Mouse (Mus musculus) intestine, embryonic 14.5 days (tissue): ENCODE measurements at regions not wholly inside any gene's neighbourhood (a gene's known extent, or its start where the extent isn't known, plus 50 kb on each side); places are given as distances from the start of the nearest gene placed in this dataset.

ENCODE experiments used
- ATAC-seq: fragments of 200-750 bp; cut with Nextera tagmentation; replicated peaks from 2 replicates; pipeline ENCODE4 v1.8.0; 2017; ENCODE audit warnings: low read depth, moderate number of reproducible peaks, moderate TSS enrichment, moderate library complexity; ENCODE audit not compliant: low FRiP score, low TSS enrichment
- DNase-seq: peaks from one replicate; pipeline ENCODE4 v3.0.0-alpha.2; 2018; ENCODE audit warnings: low spot score
- H3K27ac ChIP-seq: fragments of 300-500 bp; sonication (generic); 2 replicates; pipeline ENCODE4 v1.5.1; 2014; ENCODE audit warnings: low read depth, mild to moderate bottlenecking, control low read depth
- H3K27me3 ChIP-seq: fragments of 300-500 bp; sonication (generic); replicated peaks from 2 replicates; pipeline ENCODE4 v1.6.1; 2014; ENCODE audit warnings: low read length, control low read depth; ENCODE audit not compliant: control insufficient read depth, insufficient read depth
- H3K36me3 ChIP-seq: fragments of 300-500 bp; sonication (generic); 2 replicates; pipeline ENCODE4 v1.6.1; 2014; ENCODE audit warnings: low read length, control low read depth; ENCODE audit not compliant: control insufficient read depth, insufficient read depth
- H3K4me1 ChIP-seq: fragments of 300-500 bp; sonication (generic); replicated peaks from 2 replicates; pipeline ENCODE4 v1.6.1; 2014; ENCODE audit warnings: low read length, control low read depth, mixed read lengths; ENCODE audit not compliant: control insufficient read depth, insufficient read depth
- H3K4me2 ChIP-seq: fragments of 300-500 bp; sonication (generic); 2 replicates; pipeline ENCODE4 v1.6.1; 2014; ENCODE audit warnings: low read length
- H3K4me3 ChIP-seq: fragments of 300-500 bp; sonication (generic); 2 replicates; pipeline ENCODE4 v1.5.1; 2014; ENCODE audit warnings: low read depth, low read length, control low read depth, mixed read lengths
- H3K9ac ChIP-seq: fragments of 300-500 bp; sonication (generic); 2 replicates; pipeline ENCODE4 v1.6.1; 2014; ENCODE audit warnings: mild to moderate bottlenecking, low read length
- H3K9me3 ChIP-seq: fragments of 300-500 bp; sonication (generic); 2 replicates; pipeline ENCODE4 v1.6.1; 2016; ENCODE audit warnings: low read length, control low read depth; ENCODE audit not compliant: control insufficient read depth
- WGBS: fragments of 180-500 bp; shearing (Covaris S2); extraction: QIAGEN DNeasy Blood & Tissue Kit; methylation state at CpG from one replicate; pipeline ENCODE4 v1.1.7; 2014; 5-methylcytosine and 5-hydroxymethylcytosine counted together

- Histone ChIP-seq H3K27me3 (no peaks in the 10 kb centered on the region), H3K27ac (no peak overlapping the region), H3K4me3 (no peak overlapping the region), H3K4me2 (no peak overlapping the region), H3K36me3 (no peaks in the 10 kb centered on the region), H3K4me1 (no peaks in the 10 kb centered on the region), H3K9ac (no peak overlapping the region), H3K9me3 (no peaks in the 10 kb centered on the region)
- no peak for ATAC-seq
- no peak for DNase-seq
These were observed 147.7 kb upstream of the Mbnl1 start for GRCm38 (mm10) chr3:60324969-60325368.

- no peak for ATAC-seq
These were observed 140.2 kb upstream of the Mbnl1 start for GRCm38 (mm10) chr3:60332460-60332859.

GRCm38 (mm10) chr3:60333669-60334068 is 139.0 kb upstream of the Mbnl1 start:
- Histone ChIP-seq H3K9ac (no peak overlapping the region), H3K4me3 (no peak overlapping the region), H3K9me3 (no peaks in the 10 kb centered on the region), H3K4me1 (no peaks in the 10 kb centered on the region), H3K27me3 (no peaks in the 10 kb centered on the region), H3K4me2 (no peak overlapping the region), H3K36me3 (no peaks in the 10 kb centered on the region), H3K27ac (no peak overlapping the region)
- DNase-seq: no peak
- ATAC-seq: no peak
- 84% methylated on average over 2 of the region's 2 CpGs for WGBS

More at GRCm38 (mm10) chr3:60332460-60332859, 140.2 kb upstream of the Mbnl1 start:
- H3K9me3 ChIP-seq: no peaks in the 10 kb centered on the region
- no peaks in the 10 kb centered on the region for H3K36me3 ChIP-seq
- H3K27ac ChIP-seq: no peak overlapping the region
- no peak overlapping the region for H3K9ac ChIP-seq
- no peak overlapping the region for H3K4me3 ChIP-seq
- no peak overlapping the region for H3K4me2 ChIP-seq
- no peaks in the 10 kb centered on the region for H3K4me1 ChIP-seq
- no peak for DNase-seq
- H3K27me3 ChIP-seq: no peaks in the 10 kb centered on the region

- Histone ChIP-seq H3K4me3 (no peak overlapping the region), H3K4me1 (no peaks in the 10 kb centered on the region), H3K27me3 (no peaks in the 10 kb centered on the region), H3K27ac (no peak overlapping the region), H3K9ac (no peak overlapping the region), H3K4me2 (no peak overlapping the region), H3K9me3 (no peaks in the 10 kb centered on the region), H3K36me3 (no peaks in the 10 kb centered on the region)
- WGBS: 88% methylated on average over 2 of the region's 2 CpGs
- DNase-seq (no peak), ATAC-seq (no peak)
These were observed 138.5 kb upstream of the Mbnl1 start for GRCm38 (mm10) chr3:60334133-60334532.

GRCm38 (mm10) chr3:60346390-60346789 is 126.2 kb upstream of the Mbnl1 start:
- Histone ChIP-seq H3K36me3 (no peaks in the 10 kb centered on the region), H3K27me3 (no peaks in the 10 kb centered on the region), H3K4me3 (no peak overlapping the region), H3K9ac (no peak overlapping the region), H3K27ac (no peak overlapping the region), H3K4me1 (no peaks in the 10 kb centered on the region), H3K4me2 (no peak overlapping the region), H3K9me3 (peaks cover 2% of the 10 kb centered on the region; the same call in 1 of the 2 replicates)
- DNase-seq: no peak
- 0 out of 2 replicates have a peak, but pooled peaks have one; percentile 50 for ATAC-seq

- 77% methylated on average over 1 of the region's 1 CpGs for WGBS
- H3K9ac ChIP-seq: no peak overlapping the region
- H3K4me3 ChIP-seq: no peak overlapping the region
- no peaks in the 10 kb centered on the region for H3K4me1 ChIP-seq
- no peaks in the 10 kb centered on the region for H3K36me3 ChIP-seq
- DNase-seq: no peak
- H3K4me2 ChIP-seq: no peak overlapping the region
- no peak for ATAC-seq
- no peaks in the 10 kb centered on the region for H3K27me3 ChIP-seq
- no peak overlapping the region for H3K27ac ChIP-seq
- peaks cover 2% of the 10 kb centered on the region; the same call in 1 of the 2 replicates for H3K9me3 ChIP-seq
These were observed 125.6 kb upstream of the Mbnl1 start for GRCm38 (mm10) chr3:60347049-60347448.

- H3K4me2 ChIP-seq: no peak overlapping the region
- H3K36me3 ChIP-seq: no peaks in the 10 kb centered on the region
- H3K9me3 ChIP-seq: no peaks in the 10 kb centered on the region
- no peaks in the 10 kb centered on the region for H3K27me3 ChIP-seq
- DNase-seq (no peak), ATAC-seq (no peak)
- H3K4me1 ChIP-seq: no peaks in the 10 kb centered on the region; the same call in 1 of the 2 replicates
- no peak overlapping the region for H3K9ac ChIP-seq
- H3K4me3 ChIP-seq: no peak overlapping the region
- no peak overlapping the region for H3K27ac ChIP-seq
- 67% methylated on average over 2 of the region's 2 CpGs for WGBS
These were observed 101.3 kb upstream of the Mbnl1 start for GRCm38 (mm10) chr3:60371176-60371965.

- Histone ChIP-seq H3K4me3 (no peak overlapping the region), H3K4me1 (no peaks in the 10 kb centered on the region), H3K36me3 (no peaks in the 10 kb centered on the region), H3K27me3 (no peaks in the 10 kb centered on the region), H3K9ac (no peak overlapping the region), H3K4me2 (no peak overlapping the region), H3K27ac (no peak overlapping the region), H3K9me3 (no peaks in the 10 kb centered on the region)
- DNase-seq (no peak), ATAC-seq (no peak)
- WGBS: 76% methylated on average over 1 of the region's 1 CpGs
These were observed 99.0 kb upstream of the Mbnl1 start for GRCm38 (mm10) chr3:60373662-60374061.

- Histone ChIP-seq H3K27me3 (no peaks in the 10 kb centered on the region), H3K9ac (no peak overlapping the region), H3K4me2 (no peak overlapping the region), H3K36me3 (no peaks in the 10 kb centered on the region), H3K4me3 (no peak overlapping the region), H3K9me3 (no peaks in the 10 kb centered on the region), H3K27ac (no peak overlapping the region), H3K4me1 (no peaks in the 10 kb centered on the region)
- ATAC-seq (no peak), DNase-seq (no peak)
- 61% methylated on average over 2 of the region's 2 CpGs for WGBS
These were observed 84.0 kb upstream of the Mbnl1 start for GRCm38 (mm10) chr3:60388593-60388992.
